26 mouse cellular contexts compared by ENCODE assay signal in the genomic region with DNA sequence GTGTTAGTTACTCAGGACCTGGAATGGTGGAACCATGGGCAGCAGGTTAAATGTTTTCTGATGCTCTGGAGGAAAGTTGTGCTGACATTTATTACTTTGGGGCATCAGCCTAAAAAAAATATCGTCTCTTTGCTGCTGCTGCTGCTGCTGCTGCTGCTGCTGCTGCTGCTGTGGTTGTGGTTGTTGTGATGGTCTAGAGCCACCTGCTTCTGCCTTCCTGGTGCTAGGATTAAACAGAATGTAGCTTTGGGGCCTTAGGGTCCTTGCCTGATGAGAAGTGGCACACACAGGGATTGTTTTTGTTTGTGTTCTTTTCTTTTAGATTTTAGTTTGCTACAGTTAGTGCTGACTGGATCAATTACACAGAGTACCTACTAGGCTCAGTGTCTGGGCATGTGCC.
DNase-seq lines count a peak whose midpoint lies in the region; ATAC-seq lines count a peak whose summit lies in the region.
"Had no signal": no experiment of that assay in that cellular context is flagged by ENCODE, and none has a peak within 500 bp of the region (broad histone marks: within the 10 kb centered on the region; RNA-seq: fewer than 3 reads in every experiment).

No protein-coding gene starts in this region.

- peaks cover 86% of the 10 kb centered on the region for H3K4me1 ChIP-seq in heart, embryonic 10.5 days
- peaks cover 95% of the 10 kb centered on the region for H3K4me1 ChIP-seq in midbrain, embryonic 10.5 days
- H3K4me1 ChIP-seq in midbrain, embryonic 14.5 days (ENCODE audit: control insufficient read depth, insufficient read depth, low read length), result peaks cover 43% of the 10 kb centered on the region
- peaks cover 90% of the 10 kb centered on the region for H3K4me1 ChIP-seq in embryonic facial prominence, embryonic 10.5 days

- H3K9ac ChIP-seq in midbrain, embryonic 14.5 days (replicated peaks; ENCODE audit: low read length), result no peak overlapping the region
- H3K9ac ChIP-seq: embryonic facial prominence, embryonic 12.5 days; hindbrain, embryonic 15.5 days; limb, embryonic 13.5 days; lung, embryonic 15.5 days had no signal

- no peak overlapping the region for H3K4me2 ChIP-seq in midbrain, embryonic 14.5 days (ENCODE audit: low read length)
- H3K4me2 ChIP-seq: embryonic facial prominence, embryonic 12.5 days; hindbrain, embryonic 15.5 days; limb, embryonic 13.5 days; liver, embryonic 11.5 days; lung, embryonic 15.5 days; midbrain, embryonic 13.5 days had no signal

- H3K36me3 ChIP-seq in heart, embryonic 10.5 days, result peaks cover 12% of the 10 kb centered on the region
- peaks cover 10% of the 10 kb centered on the region for H3K36me3 ChIP-seq in midbrain, embryonic 10.5 days
- peaks cover 3% of the 10 kb centered on the region; the same call in 1 of the 2 replicates for H3K36me3 ChIP-seq in midbrain, embryonic 14.5 days (ENCODE audit: control insufficient read depth, insufficient read depth, low read length)
- peaks cover 9% of the 10 kb centered on the region for H3K36me3 ChIP-seq in embryonic facial prominence, embryonic 10.5 days (replicated peaks)
- H3K36me3 ChIP-seq: hindbrain, embryonic 15.5 days had no signal

- 75% methylated on average over 1 of the region's 1 CpGs for WGBS in heart, embryonic 10.5 days
- 88% methylated on average over 1 of the region's 1 CpGs for WGBS in midbrain, embryonic 10.5 days
- 73% methylated on average over 1 of the region's 1 CpGs for WGBS in midbrain, embryonic 14.5 days
- WGBS in embryonic facial prominence, embryonic 10.5 days, result 78% methylated on average over 1 of the region's 1 CpGs

- peak overlapping the region; percentile 39; the same call in 1 of the 2 replicates for H3K27ac ChIP-seq in heart, embryonic 10.5 days
- H3K27ac ChIP-seq in midbrain, embryonic 10.5 days (replicated peaks), result peak overlapping the region; percentile 35; the same call in 1 of the 2 replicates
- H3K27ac ChIP-seq in midbrain, embryonic 14.5 days (replicated peaks; ENCODE audit: low read depth, low read length), result no peak overlapping the region
- H3K27ac ChIP-seq in embryonic facial prominence, embryonic 10.5 days (replicated peaks), result 0 out of 2 replicates have a peak overlapping the region, but pooled peaks have one; percentile 26
- H3K27ac ChIP-seq: embryonic facial prominence, embryonic 12.5 days; hindbrain, embryonic 15.5 days; limb, embryonic 13.5 days; lung, embryonic 15.5 days; midbrain, embryonic 13.5 days had no signal

- no peak for DNase-seq in heart, embryonic 10.5 days (ENCODE audit: low spot score)
- no peak for DNase-seq in heart, adult 9 months (ENCODE audit: low spot score in 2 of 2)
- DNase-seq in midbrain, embryonic 10.5 days (ENCODE audit: low spot score), result no peak
- DNase-seq in midbrain, embryonic 14.5 days, result no peak
- no peak for DNase-seq in embryonic facial prominence, embryonic 10.5 days (ENCODE audit: low spot score)
- DNase-seq in thymus, postnatal 36 days, result peak; percentile 32 to 50
- no peak for DNase-seq in ovary, postnatal 10 days (ENCODE audit: low spot score)
- DNase-seq: adrenal gland, postnatal 14 days; cerebellum, adult 11 months; cerebellum, adult 9-10 months; cerebellum, postnatal 36 days; gastrocnemius, postnatal 14 days; kidney, adult 8-10 months; layer of hippocampus, adult 9-11 months; lung, postnatal 4 days; right cerebral cortex, adult 18-20 months; spleen, adult 18-20 months had no signal

- no peaks in the 10 kb centered on the region for H3K27me3 ChIP-seq in heart, embryonic 10.5 days (ENCODE audit: insufficient read depth, poor library complexity, severe bottlenecking)
- H3K27me3 ChIP-seq in midbrain, embryonic 10.5 days (ENCODE audit: low read depth, poor library complexity, severe bottlenecking), result no peaks in the 10 kb centered on the region
- no peaks in the 10 kb centered on the region for H3K27me3 ChIP-seq in midbrain, embryonic 14.5 days (ENCODE audit: control insufficient read depth, insufficient read depth, low read length)
- no peaks in the 10 kb centered on the region for H3K27me3 ChIP-seq in embryonic facial prominence, embryonic 10.5 days (replicated peaks; ENCODE audit: low read depth, poor library complexity, severe bottlenecking)
- H3K27me3 ChIP-seq: embryonic facial prominence, embryonic 12.5 days; heart, embryonic 12.5 days; hindbrain, embryonic 15.5 days; limb, embryonic 13.5 days; lung, embryonic 15.5 days; megakaryocyte, embryonic 14.5 days; midbrain, embryonic 13.5 days; Patski had no signal

- ATAC-seq in midbrain, embryonic 14.5 days (ENCODE audit: low FRiP score, low TSS enrichment), result no peak
- ATAC-seq: midbrain, embryonic 13.5 days; Patski had no signal

- no peaks in the 10 kb centered on the region for H3K9me3 ChIP-seq in heart, embryonic 10.5 days
- H3K9me3 ChIP-seq in midbrain, embryonic 10.5 days (replicated peaks), result no peaks in the 10 kb centered on the region
- no peaks in the 10 kb centered on the region for H3K9me3 ChIP-seq in midbrain, embryonic 14.5 days (ENCODE audit: control insufficient read depth, low read length)
- H3K9me3 ChIP-seq in embryonic facial prominence, embryonic 10.5 days, result no peaks in the 10 kb centered on the region
- H3K9me3 ChIP-seq: embryonic facial prominence, embryonic 12.5 days; heart, embryonic 12.5 days; hindbrain, embryonic 15.5 days; limb, embryonic 13.5 days; lung, embryonic 15.5 days; megakaryocyte, embryonic 14.5 days; midbrain, embryonic 13.5 days had no signal

- no peak overlapping the region for H3K4me3 ChIP-seq in heart, embryonic 10.5 days
- H3K4me3 ChIP-seq in midbrain, embryonic 10.5 days, result no peak overlapping the region
- no peak overlapping the region for H3K4me3 ChIP-seq in midbrain, embryonic 14.5 days (replicated peaks; ENCODE audit: low read depth, low read length)
- no peak overlapping the region for H3K4me3 ChIP-seq in embryonic facial prominence, embryonic 10.5 days
- H3K4me3 ChIP-seq: embryonic facial prominence, embryonic 12.5 days; heart, embryonic 12.5 days; hindbrain, embryonic 15.5 days; limb, embryonic 13.5 days; lung, embryonic 15.5 days; megakaryocyte, embryonic 14.5 days; midbrain, embryonic 13.5 days had no signal

Comparison
In these comparisons a context has a peak if more than half of its experiments do, and no peak if none do; other contexts are left out.
1. DNase-seq: peak in thymus, postnatal 36 days (2 of 2); none in heart, embryonic 10.5 days (single experiment), heart, adult 9 months (0 of 2), midbrain, embryonic 10.5 days (single experiment), midbrain, embryonic 14.5 days (single experiment), embryonic facial prominence, embryonic 10.5 days (single experiment) and ovary, postnatal 10 days (single experiment).